Mouse (Mus musculus) CH12.LX (cell line): ENCODE results near the gene Mrpl14. TPM values are rescaled to one million over a fixed set of nuclear protein-coding genes. Genes with fewer than 3 reads are reported as not detected.
A peak's percentile ranks its signal among the peaks of the same experiment; 100 is the strongest.

Source experiments
- DNase-seq: peaks from one replicate; pipeline ENCODE4 v3.0.0-alpha.2; 2013; ENCODE audit errors: extremely low read depth
- H3K27ac ChIP-seq: 2 replicates; pipeline ENCODE4 v1.5.1; 2012; ENCODE audit warnings: low read depth, mild to moderate bottlenecking, control low read depth, moderate library complexity; ENCODE audit not compliant: insufficient read depth
- H3K27me3 ChIP-seq: replicated peaks from 2 replicates; pipeline ENCODE3; 2012; ENCODE audit warnings: inconsistent platforms
- H3K36me3 ChIP-seq, 2 experiments: replicated peaks in 1 of 2; 2 replicates each; pipeline versions ENCODE3 to v1.6.1; 2012; ENCODE audit warnings: inconsistent platforms in 1 of 2, low read length in 1 of 2, mild to moderate bottlenecking in 1 of 2, mixed read lengths in 1 of 2, moderate library complexity in 1 of 2; ENCODE audit not compliant: control insufficient read depth in 1 of 2, insufficient read depth in 1 of 2
- H3K4me1 ChIP-seq, 2 experiments: 2 replicates each; pipeline ENCODE4 v1.6.1; 2012; ENCODE audit warnings: inconsistent platforms in 1 of 2, moderate library complexity in 1 of 2; ENCODE audit not compliant: insufficient read depth in 2 of 2, control insufficient read depth in 1 of 2
- H3K4me2 ChIP-seq: 2 replicates; pipeline ENCODE4 v1.6.1; 2012; ENCODE audit warnings: low read depth, mild to moderate bottlenecking, control low read depth; ENCODE audit not compliant: poor library complexity, insufficient read depth, severe bottlenecking
- H3K4me3 ChIP-seq, 3 experiments: fragments of 150-350 bp in 1 of 3; sonication (generic) in 1 of 3; replicated peaks in 1 of 3; 2 replicates each; pipeline versions ENCODE3 to v1.5.1; 2011 to 2012; ENCODE audit warnings: low read depth in 2 of 3, low read length in 2 of 3, mild to moderate bottlenecking in 2 of 3, moderate library complexity in 2 of 3, control low read depth in 1 of 3, improper control_type of control experiment in 1 of 3, inconsistent platforms in 1 of 3, mixed read lengths in 1 of 3; ENCODE audit not compliant: poor library complexity in 1 of 3
- H3K79me2 ChIP-seq: replicated peaks from 2 replicates; pipeline ENCODE4 v1.6.1; 2012; ENCODE audit warnings: mild to moderate bottlenecking, moderate library complexity; ENCODE audit not compliant: control insufficient read depth, poor library complexity, insufficient read depth, severe bottlenecking; ENCODE audit errors: extremely low read depth
- H3K9ac ChIP-seq: 2 replicates; pipeline ENCODE4 v1.6.1; 2012; ENCODE audit warnings: low read depth, mild to moderate bottlenecking, control low read depth, moderate library complexity; ENCODE audit not compliant: insufficient read depth
- H3K9me3 ChIP-seq: replicated peaks from 2 replicates; pipeline ENCODE3; 2012; ENCODE audit warnings: low read length, inconsistent platforms, mixed read lengths
- CHD2 ChIP-seq: IDR thresholded peaks from 2 replicates; pipeline ENCODE4 v1.6.1; 2011; ENCODE audit warnings: low read length, improper control_type of control experiment
- CTCF ChIP-seq, 2 experiments: IDR thresholded peaks in 1 of 2; conservative IDR thresholded peaks in 1 of 2; 2 replicates each; pipeline ENCODE4 v1.5.1; 2011 to 2012; ENCODE audit warnings: low read depth in 2 of 2, low read length in 2 of 2, improper control_type of control experiment in 1 of 2, inconsistent platforms in 1 of 2, mild to moderate bottlenecking in 1 of 2, moderate library complexity in 1 of 2
- E2F4 ChIP-seq: IDR thresholded peaks from 2 replicates; pipeline ENCODE4 v1.6.1; 2011; ENCODE audit warnings: low read depth, low read length, improper control_type of control experiment; ENCODE audit not compliant: insufficient replicate concordance
- ETS1 ChIP-seq: conservative IDR thresholded peaks from 2 replicates; pipeline ENCODE4 v1.6.1; 2012; ENCODE audit warnings: low read depth, mild to moderate bottlenecking, inconsistent platforms, low read length, improper control_type of control experiment, moderate library complexity
- GABPA ChIP-seq: IDR thresholded peaks from 2 replicates; pipeline ENCODE4 v1.6.1; 2012; ENCODE audit warnings: low read depth, low read length, improper control_type of control experiment, inconsistent platforms; ENCODE audit not compliant: insufficient replicate concordance
- HCFC1 ChIP-seq: IDR thresholded peaks from 2 replicates; pipeline ENCODE4 v1.6.1; 2012; ENCODE audit warnings: low read depth, mild to moderate bottlenecking, inconsistent platforms, low read length, improper control_type of control experiment
- JUN ChIP-seq: IDR thresholded peaks from 2 replicates; pipeline ENCODE4 v1.6.1; 2011; ENCODE audit warnings: low read depth, mild to moderate bottlenecking, low read length, improper control_type of control experiment, moderate library complexity; ENCODE audit not compliant: insufficient read depth
- KAT2A ChIP-seq: IDR thresholded peaks from 2 replicates; pipeline ENCODE4 v1.6.1; 2012; ENCODE audit warnings: low read length, improper control_type of control experiment, inconsistent platforms; ENCODE audit not compliant: insufficient replicate concordance
- MAX ChIP-seq: IDR thresholded peaks from 2 replicates; pipeline ENCODE4 v1.6.1; 2011; ENCODE audit warnings: low read length, improper control_type of control experiment
- MEF2A ChIP-seq: IDR thresholded peaks from 2 replicates; pipeline ENCODE4 v1.6.1; 2014; ENCODE audit warnings: low read depth, mild to moderate bottlenecking, inconsistent platforms, low read length, improper control_type of control experiment, borderline replicate concordance
- MXI1 ChIP-seq: IDR thresholded peaks from 2 replicates; pipeline ENCODE4 v1.6.1; 2011; ENCODE audit warnings: mild to moderate bottlenecking, low read depth, low read length, improper control_type of control experiment
- MYC ChIP-seq: IDR thresholded peaks from 2 replicates; pipeline ENCODE4 v1.6.1; 2011; ENCODE audit warnings: low read depth, mild to moderate bottlenecking, improper control_type of control experiment, low read length
- PAX5 ChIP-seq: IDR thresholded peaks from 2 replicates; pipeline ENCODE4 v1.6.1; 2012; ENCODE audit warnings: low read length, inconsistent platforms, mixed read lengths
- POLR2A ChIP-seq: IDR thresholded peaks from 2 replicates; pipeline ENCODE4 v1.6.1; 2011; ENCODE audit warnings: low read depth, mild to moderate bottlenecking, improper control_type of control experiment, low read length
- POLR2AphosphoS2 ChIP-seq: IDR thresholded peaks from 2 replicates; pipeline ENCODE4 v1.6.1; 2011; ENCODE audit warnings: low read depth, low read length, improper control_type of control experiment
- RAD21 ChIP-seq: IDR thresholded peaks from 2 replicates; pipeline ENCODE4 v1.6.1; 2011; ENCODE audit warnings: low read depth, mild to moderate bottlenecking, low read length, improper control_type of control experiment, moderate library complexity
- RCOR1 ChIP-seq: conservative IDR thresholded peaks from 2 replicates; pipeline ENCODE4 v1.6.1; 2012; ENCODE audit warnings: low read depth, mild to moderate bottlenecking, inconsistent platforms, low read length, improper control_type of control experiment
- SMC3 ChIP-seq: IDR thresholded peaks from 2 replicates; pipeline ENCODE4 v1.6.1; 2011; ENCODE audit warnings: low read depth, low read length, improper control_type of control experiment
- TBP ChIP-seq: conservative IDR thresholded peaks from 2 replicates; pipeline ENCODE4 v1.6.1; 2011; ENCODE audit warnings: low read depth, low read length, improper control_type of control experiment
- TCF12 ChIP-seq: IDR thresholded peaks from 2 replicates; pipeline ENCODE4 v1.6.1; 2014; ENCODE audit warnings: low read depth, mild to moderate bottlenecking, inconsistent platforms, low read length, improper control_type of control experiment
- UBTF ChIP-seq: IDR thresholded peaks from 2 replicates; pipeline ENCODE4 v1.6.1; 2012; ENCODE audit warnings: low read depth, mild to moderate bottlenecking, inconsistent platforms, low read length, improper control_type of control experiment, moderate library complexity
- USF1 ChIP-seq: IDR thresholded peaks from 2 replicates; pipeline ENCODE4 v1.6.1; 2014; ENCODE audit warnings: low read depth, mild to moderate bottlenecking, inconsistent platforms, low read length, improper control_type of control experiment
- USF2 ChIP-seq: conservative IDR thresholded peaks from 2 replicates; pipeline ENCODE4 v1.6.1; 2011; ENCODE audit warnings: low read depth, low read length, improper control_type of control experiment
- ZC3H11A ChIP-seq: IDR thresholded peaks from 2 replicates; pipeline ENCODE4 v1.6.1; 2012; ENCODE audit warnings: low read depth, mild to moderate bottlenecking, inconsistent platforms, low read length, improper control_type of control experiment
- ZMIZ1 ChIP-seq: IDR thresholded peaks from 2 replicates; pipeline ENCODE4 v1.6.1; 2012; ENCODE audit warnings: low read depth, mild to moderate bottlenecking, inconsistent platforms, low read length, improper control_type of control experiment
- dilution Hi-C: fragments of 300-500 bp; cut with MboI; formaldehyde crosslinking; loops from 2 replicates; pipeline ENCODE4 v1.14.3; 2020; ENCODE audit warnings: low sequenced_read_pairs; ENCODE audit not compliant: extremely low pct_unique_long_range_greater_than_20kb, extremely low pct_ligation_motif_present
- in situ Hi-C: fragments of 300-500 bp; cut with MboI; formaldehyde crosslinking; loops from 3 replicates; pipeline ENCODE4 v1.14.3; 2019; ENCODE audit warnings: low sequenced_read_pairs, low pct_ligation_motif_present, low pct_unique_long_range_greater_than_20kb, mixed read lengths
- polyA plus RNA-seq: library from polyadenylated mRNA; unstranded; fragments of >175 nt; gene quantifications from 2 replicates; pipeline ENCODE4 v1.2.1, GENCODE M21; 2012; ENCODE audit warnings: low read depth; ENCODE audit not compliant: insufficient read length
- total RNA-seq, 2 experiments: library from RNA; depleted of rRNA; stranded (reverse); fragments of 300-350 nt in 1 of 2; fragments of >200 nt in 1 of 2; gene quantifications; 2 replicates each; pipeline ENCODE4 v1.2.3; 2012 to 2014

The Mrpl14 gene
- total and polyA plus RNA-seq, 3 experiments, result 46.1 to 62.5 (median 56.9) TPM

DNA sequence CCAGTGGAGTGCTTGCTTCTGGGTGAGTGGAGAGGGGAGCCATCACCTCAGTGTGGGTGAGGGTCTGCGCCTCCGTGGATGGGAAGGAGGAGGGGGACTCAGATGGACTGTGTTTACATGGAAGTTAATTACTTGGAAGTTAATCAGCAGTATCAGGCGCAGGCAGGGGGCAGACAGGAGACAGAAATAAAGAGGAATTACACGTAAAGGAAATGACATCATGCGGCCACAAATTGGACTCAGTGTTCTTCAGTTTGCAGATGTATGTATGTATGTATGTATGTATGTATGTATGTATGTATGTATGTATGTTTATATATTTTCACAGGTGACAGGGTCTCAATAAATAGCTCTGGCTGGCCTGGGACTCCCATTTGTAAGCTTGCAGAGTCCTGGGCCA lies 20.7 kb downstream of the Mrpl14 start:
- Histone ChIP-seq H3K4me3 (no peak overlapping the region), H3K4me2 (no peak overlapping the region), H3K9me3 (peaks cover 2% of the 10 kb centered on the region), H3K4me1 (peaks cover 20 to 55% of the 10 kb centered on the region in 2 experiments), H3K9ac (no peak overlapping the region), H3K27ac (no peak overlapping the region), H3K27me3 (no peaks in the 10 kb centered on the region), H3K79me2 (no peaks in the 10 kb centered on the region), H3K36me3 (no peaks in the 10 kb centered on the region)
- TF ChIP-seq CHD2, result no peak
- TF ChIP-seq UBTF, result no peak
- no peak for TF ChIP-seq POLR2A
- no peak for TF ChIP-seq SMC3
- TF ChIP-seq USF2, result no peak
- no peak for TF ChIP-seq HCFC1
- TF ChIP-seq MYC, result no peak
- no peak for TF ChIP-seq TCF12
- no peak for TF ChIP-seq ZC3H11A
- TF ChIP-seq KAT2A, result no peak
- TF ChIP-seq GABPA, result no peak
- TF ChIP-seq POLR2AphosphoS2, result no peak
- no peak for TF ChIP-seq ZMIZ1
- no peak for TF ChIP-seq PAX5
- DNase-seq, result no peak
- in situ Hi-C loops (no loop called here), dilution Hi-C loops (no loop called here)

GRCm38 (mm10) chr17:45707376-45707775 lies 21.3 kb downstream of the Mrpl14 start:
- dilution Hi-C loops, result no loop called here
- Histone ChIP-seq H3K4me3 (no peak overlapping the region), H3K9ac (no peak overlapping the region), H3K79me2 (no peaks in the 10 kb centered on the region), H3K27me3 (no peaks in the 10 kb centered on the region), H3K9me3 (peaks cover 2% of the 10 kb centered on the region), H3K4me1 (peaks cover 24 to 57% of the 10 kb centered on the region in 2 experiments), H3K4me2 (no peak overlapping the region), H3K27ac (no peak overlapping the region), H3K36me3 (no peaks in the 10 kb centered on the region)
- TF ChIP-seq GABPA (no peak), RCOR1 (no peak), TCF12 (no peak), CTCF (conservative IDR thresholded peaks at IDR 0.05 in 1 of 2, IDR thresholded peaks at IDR 0.05 in 1 of 2; ENCODE audit: low read depth in 2 of 2, low read length in 2 of 2) (peak in 1 of 2 experiments; percentile 25; a peak in 2 of 4 replicates)
- in situ Hi-C loops, result no loop called here
- DNase-seq, result no peak

- peaks cover 22 to 51% of the 10 kb centered on the region in 2 experiments for H3K4me1 ChIP-seq
- TF ChIP-seq MAX (no peak), HCFC1 (no peak), SMC3 (no peak), MXI1 (no peak), JUN (no peak), MEF2A (no peak), CHD2 (no peak), ZC3H11A (no peak), RAD21 (no peak), POLR2A (no peak), PAX5 (no peak), ZMIZ1 (no peak), USF1 (no peak), TBP (no peak), MYC (no peak), ETS1 (no peak), KAT2A (no peak), E2F4 (no peak)
- no peaks in the 10 kb centered on the region for H3K79me2 ChIP-seq
- peaks cover 2% of the 10 kb centered on the region for H3K9me3 ChIP-seq
- in situ Hi-C loops (no loop called here), dilution Hi-C loops (no loop called here)
- no peak overlapping the region for H3K27ac ChIP-seq
- no peak for DNase-seq
- no peak overlapping the region for H3K9ac ChIP-seq
- H3K27me3 ChIP-seq, result no peaks in the 10 kb centered on the region
- H3K4me3 ChIP-seq, result no peak overlapping the region
- H3K36me3 ChIP-seq, result no peaks in the 10 kb centered on the region
- H3K4me2 ChIP-seq, result no peak overlapping the region
These were observed 22.1 kb downstream of the Mrpl14 start for GRCm38 (mm10) chr17:45708179-45708578.
